Mouse (Mus musculus) ES-E14 (cell line): ENCODE measurements at regions not wholly inside any gene's neighbourhood (a gene's known extent, or its start where the extent isn't known, plus 50 kb on each side); places are given as distances from the start of the nearest gene placed in this dataset.

Source experiments
- DNase-seq: peaks from one replicate; pipeline ENCODE4 v3.0.0-alpha.2; 2013; ENCODE audit warnings: low read depth, low spot score
- H3K27ac ChIP-seq: 2 replicates; pipeline ENCODE4 v1.5.1; 2012; ENCODE audit warnings: low read depth, mild to moderate bottlenecking, low read length, moderate library complexity, mixed read lengths; ENCODE audit not compliant: poor library complexity, insufficient read depth, severe bottlenecking
- H3K36me3 ChIP-seq: 2 replicates; pipeline ENCODE4 v1.6.1; 2012; ENCODE audit warnings: mild to moderate bottlenecking, low read length, moderate library complexity, mixed read lengths; ENCODE audit not compliant: control insufficient read depth, poor library complexity, insufficient read depth, severe bottlenecking
- H3K4me1 ChIP-seq, 2 experiments: fragments of 150-350 bp in 1 of 2; sonication (generic) in 1 of 2; 2 replicates each; pipeline ENCODE4 v1.6.1; 2012; ENCODE audit warnings: low read length in 2 of 2, mild to moderate bottlenecking in 1 of 2, mixed read lengths in 1 of 2; ENCODE audit not compliant: control insufficient read depth in 2 of 2, insufficient read depth in 2 of 2, poor library complexity in 1 of 2
- H3K4me3 ChIP-seq, 2 experiments: fragments of 150-350 bp in 1 of 2; sonication (generic) in 1 of 2; 2 replicates each; pipeline ENCODE4 v1.5.1; 2012; ENCODE audit warnings: low read length in 2 of 2, low read depth in 1 of 2, mild to moderate bottlenecking in 1 of 2, mixed read lengths in 1 of 2; ENCODE audit not compliant: insufficient read depth in 1 of 2, poor library complexity in 1 of 2, severe bottlenecking in 1 of 2
- H3K9ac ChIP-seq: 2 replicates; pipeline ENCODE4 v1.6.1; 2012; ENCODE audit warnings: low read depth, mild to moderate bottlenecking, low read length, mixed read lengths; ENCODE audit not compliant: poor library complexity, insufficient read depth, severe bottlenecking
- H3K9me3 ChIP-seq: fragments of 150-350 bp; sonication (generic); 2 replicates; pipeline ENCODE4 v1.6.1; 2012; ENCODE audit warnings: low read depth, mild to moderate bottlenecking, low read length; ENCODE audit not compliant: control insufficient read depth, insufficient read depth
- CHD2 ChIP-seq: IDR thresholded peaks from 2 replicates; pipeline ENCODE4 v1.6.1; 2014; ENCODE audit warnings: mild to moderate bottlenecking, low read depth, low read length, inconsistent platforms
- HCFC1 ChIP-seq: IDR thresholded peaks from 2 replicates; pipeline ENCODE4 v1.6.1; 2012; ENCODE audit warnings: low read length, inconsistent platforms, borderline replicate concordance; ENCODE audit not compliant: insufficient read depth
- MAFK ChIP-seq: IDR thresholded peaks from 2 replicates; pipeline ENCODE4 v1.6.1; 2014; ENCODE audit warnings: mild to moderate bottlenecking, low read depth, low read length, inconsistent platforms; ENCODE audit not compliant: insufficient read depth
- ZC3H11A ChIP-seq: IDR thresholded peaks from 2 replicates; pipeline ENCODE4 v1.6.1; 2012; ENCODE audit warnings: low read depth, mild to moderate bottlenecking, inconsistent platforms, low read length, borderline replicate concordance
- ZNF384 ChIP-seq: IDR thresholded peaks from 2 replicates; pipeline ENCODE4 v1.6.1; 2012; ENCODE audit warnings: low read depth, low read length, inconsistent platforms
- in situ Hi-C, 2 experiments: fragments of 600-800 bp; cut with MboI; formaldehyde crosslinking; loops; one replicate each; pipeline ENCODE4 v1.15.1; 2025; ENCODE audit warnings: low sequenced_read_pairs in 2 of 2, inconsistent platforms in 1 of 2; ENCODE audit not compliant: unreplicated experiment in 2 of 2

GRCm38 (mm10) chr6:81434745-81435144 is 488.7 kb upstream of the Gcfc2 start:
- no peak overlapping the region for H3K27ac ChIP-seq
- no peak for TF ChIP-seq HCFC1
- TF ChIP-seq CHD2: no peak
- TF ChIP-seq ZC3H11A: no peak
- TF ChIP-seq ZNF384: no peak
- TF ChIP-seq MAFK: no peak
- no peaks in the 10 kb centered on the region for H3K36me3 ChIP-seq
- no peaks in the 10 kb centered on the region for H3K9me3 ChIP-seq
- H3K4me1 ChIP-seq: no peaks in the 10 kb centered on the region
- DNase-seq: no peak
- in situ Hi-C loops: no loop called here
- H3K4me3 ChIP-seq: no peak overlapping the region
- H3K9ac ChIP-seq: no peak overlapping the region

- H3K9me3 ChIP-seq: no peaks in the 10 kb centered on the region
- in situ Hi-C loops: no loop called here
- no peak for DNase-seq
- no peak overlapping the region for H3K27ac ChIP-seq
- H3K4me1 ChIP-seq: no peaks in the 10 kb centered on the region
- H3K9ac ChIP-seq: no peak overlapping the region
- no peak overlapping the region for H3K4me3 ChIP-seq
- H3K36me3 ChIP-seq: no peaks in the 10 kb centered on the region
- TF ChIP-seq MAFK (no peak), HCFC1 (no peak), ZNF384 (no peak), CHD2 (no peak), ZC3H11A (no peak)
These were observed 484.3 kb upstream of the Gcfc2 start for GRCm38 (mm10) chr6:81438951-81439722.

DNA sequence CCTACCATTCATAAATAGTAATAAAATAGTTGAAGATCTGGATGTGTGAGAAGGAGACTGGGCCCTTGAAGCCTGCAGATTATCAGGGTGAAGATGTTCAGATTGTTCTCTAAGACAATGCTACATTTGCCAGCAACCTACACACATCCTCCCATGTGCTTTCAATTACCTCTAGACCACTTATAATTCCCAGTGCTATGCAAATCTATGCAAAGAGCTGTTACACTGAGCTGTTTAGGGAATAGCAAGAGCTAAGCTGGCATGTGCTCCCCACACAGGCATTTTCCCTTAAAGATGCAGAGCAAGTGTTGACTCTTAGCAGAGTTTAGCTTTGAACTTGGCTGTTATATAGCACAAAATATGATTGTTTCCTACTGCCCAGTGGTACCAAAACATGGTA is 482.1 kb upstream of the Gcfc2 start:
- in situ Hi-C loops: no loop called here
- no peak for DNase-seq

DNA sequence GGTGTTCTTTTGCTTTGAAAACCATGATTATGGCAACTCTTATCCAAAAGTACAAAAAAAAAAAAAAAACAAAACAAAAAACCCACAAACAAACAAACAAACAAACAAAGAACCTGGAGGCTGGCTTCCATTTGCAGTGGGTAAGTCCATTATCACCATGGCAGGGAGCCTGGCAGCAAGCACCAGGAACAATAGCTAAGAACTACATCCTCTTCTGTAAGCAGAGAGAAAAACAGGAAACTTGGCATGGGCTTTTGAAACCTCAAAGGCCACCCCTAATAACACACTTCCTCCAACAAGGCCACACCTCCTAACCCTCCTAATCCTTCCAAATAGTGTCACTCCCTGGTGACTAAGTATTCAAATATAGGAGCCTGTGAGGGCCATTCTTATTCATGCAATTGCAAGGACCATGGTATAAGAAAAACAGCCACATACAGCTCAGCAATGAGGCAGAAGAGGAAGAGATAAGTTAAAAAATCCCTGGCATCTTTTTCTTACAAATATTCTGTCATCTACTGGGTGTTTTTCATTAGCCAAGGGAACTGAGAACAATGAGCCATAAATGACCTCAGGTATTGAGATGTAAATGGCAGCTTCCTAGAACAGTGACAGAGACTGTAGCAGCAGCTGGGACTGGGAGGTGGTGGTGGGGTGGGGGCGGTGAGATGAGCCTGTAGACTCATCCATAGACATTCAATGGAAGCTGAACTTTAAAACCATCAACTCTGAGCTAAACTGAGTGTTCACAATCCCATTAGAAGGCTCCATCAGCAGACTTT is 477.3 kb upstream of the Gcfc2 start:
- no peaks in the 10 kb centered on the region for H3K36me3 ChIP-seq
- no peaks in the 10 kb centered on the region for H3K4me1 ChIP-seq
- no peak overlapping the region for H3K9ac ChIP-seq
- no peaks in the 10 kb centered on the region for H3K9me3 ChIP-seq
- H3K27ac ChIP-seq: no peak overlapping the region
- peak; percentile 12 for DNase-seq
- in situ Hi-C loops: no loop called here
- TF ChIP-seq MAFK (no peak), ZNF384 (no peak)
- H3K4me3 ChIP-seq: no peak overlapping the region

More for the DNA sequence above, 482.1 kb upstream of the Gcfc2 start:
- Histone ChIP-seq H3K36me3 (no peaks in the 10 kb centered on the region), H3K9ac (no peak overlapping the region), H3K9me3 (no peaks in the 10 kb centered on the region), H3K27ac (no peak overlapping the region), H3K4me3 (no peak overlapping the region), H3K4me1 (no peaks in the 10 kb centered on the region)
- TF ChIP-seq HCFC1 (no peak), CHD2 (no peak), MAFK (no peak), ZNF384 (no peak), ZC3H11A (no peak)
